Mouse (Mus musculus): ENCODE results near the gene Babam1.

DNA sequence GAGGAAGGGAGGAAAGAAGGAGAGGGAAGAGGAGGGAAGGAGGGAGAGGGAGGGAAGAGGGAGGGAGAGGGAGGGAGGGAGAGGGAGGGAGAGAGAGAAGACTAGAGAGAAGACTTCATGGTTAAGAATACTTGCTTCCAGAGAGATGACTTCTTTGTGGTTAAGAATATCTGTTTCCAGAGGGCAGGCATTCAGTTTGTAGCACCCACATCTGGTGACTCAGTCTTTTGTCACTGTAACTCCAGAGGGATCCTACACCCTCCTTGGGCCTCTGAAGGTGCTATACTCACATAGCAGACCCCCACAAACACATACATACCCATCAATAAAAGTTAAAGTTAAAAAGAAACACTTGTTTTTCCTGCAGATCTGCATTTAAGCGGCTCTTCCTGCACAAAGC, 45.1 kb upstream of the Babam1 start:
- TF ChIP-seq POLR2A (IDR thresholded peaks at IDR 0.05; ENCODE audit: insufficient read depth, low read length) (no peak), EP300 (IDR thresholded peaks at IDR 0.05; ENCODE audit: insufficient read depth, low read depth, low read length) (no peak), CTCF (IDR thresholded peaks at IDR 0.05; ENCODE audit: low read depth, low read length) (no peak)
